Comparison of ENCODE assay signal across 16 mouse cellular contexts in genomic region chr3:41913190-41913589, GRCm38 (mm10).
"Had no signal": no experiment of that assay in that cellular context is flagged by ENCODE, and none has a peak within 500 bp of the region (broad histone marks: within the 10 kb centered on the region; RNA-seq: fewer than 3 reads in every experiment).

No protein-coding gene starts in this region.

- ATAC-seq: liver, embryonic 12.5 days; midbrain, embryonic 13.5 days; midbrain, embryonic 16.5 days had no signal

- DNase-seq: kidney, adult 11 months; kidney, adult 8-10 months; kidney, postnatal 25 days; liver; lung, adult 18-20 months; lung, postnatal 10 days; lung, postnatal 36 days; retina, postnatal 1 day; right cerebral cortex, postnatal 25 days; spleen, adult 18-20 months; thymus, adult 2 months; thymus, postnatal 14 days; thymus, postnatal 4 days had no signal
